Mouse (Mus musculus) right cerebral cortex, postnatal 36 days (tissue): ENCODE results near the gene Scaf8.
"Not testable (repeated sequence)": the region's sequence is repeated elsewhere in the genome, so short reads cannot be mapped to it uniquely, and the experiment has no call there.

Experiments used
- DNase-seq, 2 experiments: peaks; one replicate each; pipeline ENCODE4 v3.0.0; 2022; ENCODE audit warnings: low spot score in 2 of 2, mixed read lengths in 1 of 2

Gene Scaf8

GRCm38 (mm10) chr17:3114720-3115379, at the start of gene Scaf8:
Gene Scaf8 (plus strand): TSS chr17:3114972.
- peak; percentile 84 to 88 for DNase-seq

- DNase-seq = no peak
Measured at GRCm38 (mm10) chr17:3075166-3075872, 39.5 kb upstream of the Scaf8 start.

- DNase-seq = no peak
Measured at GRCm38 (mm10) chr17:3075873-3076245, 38.9 kb upstream of the Scaf8 start.

- DNase-seq = not testable (repeated sequence)
Measured at GRCm38 (mm10) chr17:3077936-3078335, 36.8 kb upstream of the Scaf8 start.

GRCm38 (mm10) chr17:3080587-3081349, 34.0 kb upstream of the Scaf8 start:
- DNase-seq = not testable (repeated sequence)

- peak; percentile 88 to 89 for DNase-seq
Measured at GRCm38 (mm10) chr17:3081512-3082100, 33.2 kb upstream of the Scaf8 start.

GRCm38 (mm10) chr17:3082125-3082755, 32.5 kb upstream of the Scaf8 start:
- DNase-seq = peak; percentile 45 to 49

- DNase-seq = peak; percentile 46 to 47
Measured at GRCm38 (mm10) chr17:3082756-3083749, 31.7 kb upstream of the Scaf8 start.

- peak; percentile 91 to 92 for DNase-seq
Measured at GRCm38 (mm10) chr17:3083886-3084550, 30.8 kb upstream of the Scaf8 start.

- peak; percentile 76 for DNase-seq
Measured at GRCm38 (mm10) chr17:3084551-3084930, 30.2 kb upstream of the Scaf8 start.

- DNase-seq = no peak
Measured at GRCm38 (mm10) chr17:3085152-3085551, 29.6 kb upstream of the Scaf8 start.

GRCm38 (mm10) chr17:3092682-3093081, 22.1 kb upstream of the Scaf8 start:
- no peak for DNase-seq

- not testable (repeated sequence) for DNase-seq
Measured at GRCm38 (mm10) chr17:3099273-3099672, 15.5 kb upstream of the Scaf8 start.

- DNase-seq = peak in 1 of 2 experiments; percentile 21
Measured at GRCm38 (mm10) chr17:3102336-3103165, 12.2 kb upstream of the Scaf8 start.

GRCm38 (mm10) chr17:3104154-3104931, 10.4 kb upstream of the Scaf8 start:
- DNase-seq = no peak

- no peak for DNase-seq
Measured at GRCm38 (mm10) chr17:3105022-3105421, 9.8 kb upstream of the Scaf8 start.

- no peak for DNase-seq
Measured at GRCm38 (mm10) chr17:3113737-3114357, 925 bp upstream of the Scaf8 start.

GRCm38 (mm10) chr17:3114358-3114719, 433 bp upstream of the Scaf8 start:
- no peak for DNase-seq
